Mouse (Mus musculus) cortical plate, adult 2 months (tissue): ENCODE data around the gene Rgs10.

ENCODE experiments used
- CTCF ChIP-seq: fragments of 200-500 bp; IDR thresholded peaks from 2 replicates; pipeline ENCODE4 v1.5.1; 2011; ENCODE audit warnings: mild to moderate bottlenecking, control low read depth, low read length; ENCODE audit not compliant: insufficient read depth; ENCODE audit errors: extremely low read depth
- POLR2A ChIP-seq: fragments of 200-500 bp; IDR thresholded peaks from 2 replicates; pipeline ENCODE4 v1.6.1; 2011; ENCODE audit warnings: mild to moderate bottlenecking, low read length, control low read depth; ENCODE audit not compliant: insufficient read depth; ENCODE audit errors: extremely low read depth

GRCm38 (mm10) chr7:128402577-128402976, 16.0 kb downstream of the Rgs10 start:
- TF ChIP-seq CTCF (no peak), POLR2A (no peak)
